Mouse (Mus musculus): ENCODE results near the gene Slc25a26. TPM values are rescaled to one million over a fixed set of nuclear protein-coding genes. Genes with fewer than 3 reads are reported as not detected.
"Not testable (repeated sequence)": the region's sequence is repeated elsewhere in the genome, so short reads cannot be mapped to it uniquely, and the experiment has no call there.

Gene Slc25a26
- polyA plus RNA-seq, 1 experiment: 4.6 TPM

DNA sequence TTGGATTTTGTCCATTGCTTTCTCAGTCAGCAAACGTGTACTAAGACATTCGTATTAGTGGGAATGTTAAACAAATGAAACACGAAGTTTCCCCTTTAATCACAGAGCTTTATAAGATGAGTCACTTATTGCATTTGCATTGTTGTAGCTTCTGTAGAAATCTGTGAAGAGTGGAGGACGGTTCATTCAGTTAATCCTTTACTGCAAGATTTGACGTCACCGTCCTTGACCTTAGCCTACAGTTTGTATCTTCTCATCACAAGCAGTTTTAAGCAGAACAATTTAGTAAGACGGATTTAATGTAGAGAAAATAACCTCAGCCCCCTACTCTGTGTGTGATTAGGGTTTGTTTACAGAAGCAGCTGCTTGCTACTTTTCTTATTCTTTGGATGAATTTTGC, 41.7 kb downstream of the Slc25a26 start:
- no peaks in the 10 kb centered on the region for H3K36me3 ChIP-seq (ENCODE audit: control insufficient read depth, insufficient read depth)

GRCm38 (mm10) chr6:94543902-94544840, 44.0 kb downstream of the Slc25a26 start:
- H3ac ChIP-seq (ENCODE audit: control insufficient read depth, insufficient read length, low read depth): no peak overlapping the region
- no peaks in the 10 kb centered on the region for H3K79me3 ChIP-seq (ENCODE audit: low read depth)
- no peak for TF ChIP-seq FOSL1 (IDR thresholded peaks at IDR 0.05; ENCODE audit: insufficient read depth, low read length, poor library complexity, severe bottlenecking)
- no peak for TF ChIP-seq MAX (IDR thresholded peaks at IDR 0.05)
- no peak for TF ChIP-seq MYOD1 (IDR thresholded peaks at IDR 0.05; ENCODE audit: control insufficient read depth, insufficient read length, low read depth)
- no peak for TF ChIP-seq MYOG (IDR thresholded peaks at IDR 0.05; ENCODE audit: control insufficient read depth, extremely low read depth, insufficient read length)
- TF ChIP-seq CEBPB (IDR thresholded peaks at IDR 0.05; ENCODE audit: low read depth): no peak
- no peak for TF ChIP-seq CTCF (IDR thresholded peaks at IDR 0.05; ENCODE audit: control insufficient read depth, insufficient read depth, insufficient read length)
- no peak for TF ChIP-seq USF1 (IDR thresholded peaks at IDR 0.05; ENCODE audit: low read depth)
- H3K4me3 ChIP-seq (ENCODE audit: insufficient read depth, poor library complexity, severe bottlenecking): no peak overlapping the region
- no peaks in the 10 kb centered on the region for H3K36me3 ChIP-seq (ENCODE audit: control insufficient read depth, insufficient read depth)
- H3K27me3 ChIP-seq (ENCODE audit: control insufficient read depth, insufficient read depth, insufficient read length): no peaks in the 10 kb centered on the region
- H3K79me2 ChIP-seq (ENCODE audit: control insufficient read depth, insufficient read depth): no peaks in the 10 kb centered on the region

More for the DNA sequence above, 41.7 kb downstream of the Slc25a26 start:
- Histone ChIP-seq H3K27me3 (ENCODE audit: control insufficient read depth, insufficient read depth, insufficient read length) (no peaks in the 10 kb centered on the region), H3K4me3 (ENCODE audit: insufficient read depth, poor library complexity, severe bottlenecking) (no peak overlapping the region), H3K79me2 (ENCODE audit: control insufficient read depth, insufficient read depth) (no peaks in the 10 kb centered on the region), H3K79me3 (ENCODE audit: low read depth) (no peaks in the 10 kb centered on the region), H3ac (ENCODE audit: control insufficient read depth, insufficient read length, low read depth) (no peak overlapping the region)
- TF ChIP-seq CTCF (IDR thresholded peaks at IDR 0.05; ENCODE audit: control insufficient read depth, insufficient read depth, insufficient read length): no peak
- no peak for TF ChIP-seq MYOD1 (IDR thresholded peaks at IDR 0.05; ENCODE audit: control insufficient read depth, insufficient read length, low read depth)

- TF ChIP-seq MYOG (IDR thresholded peaks at IDR 0.05; ENCODE audit: control insufficient read depth, extremely low read depth, insufficient read length): no peak
- TF ChIP-seq USF1 (IDR thresholded peaks at IDR 0.05; ENCODE audit: low read depth): no peak
- no peaks in the 10 kb centered on the region for H3K36me3 ChIP-seq (ENCODE audit: control insufficient read depth, insufficient read depth)
- no peak overlapping the region for H3K4me3 ChIP-seq (ENCODE audit: insufficient read depth, poor library complexity, severe bottlenecking)
- H3K27me3 ChIP-seq (ENCODE audit: control insufficient read depth, insufficient read depth, insufficient read length): no peaks in the 10 kb centered on the region
- no peaks in the 10 kb centered on the region for H3K79me2 ChIP-seq (ENCODE audit: control insufficient read depth, insufficient read depth)
- no peak overlapping the region for H3ac ChIP-seq (ENCODE audit: control insufficient read depth, insufficient read length, low read depth)
- no peaks in the 10 kb centered on the region for H3K79me3 ChIP-seq (ENCODE audit: low read depth)
These were observed 47.1 kb downstream of the Slc25a26 start for GRCm38 (mm10) chr6:94547239-94547638.

- Histone ChIP-seq H3ac (ENCODE audit: control insufficient read depth, insufficient read length, low read depth) (no peak overlapping the region), H3K4me3 (ENCODE audit: insufficient read depth, poor library complexity, severe bottlenecking) (no peak overlapping the region), H3K79me3 (ENCODE audit: low read depth) (no peaks in the 10 kb centered on the region), H3K36me3 (ENCODE audit: control insufficient read depth, insufficient read depth) (no peaks in the 10 kb centered on the region), H3K79me2 (ENCODE audit: control insufficient read depth, insufficient read depth) (no peaks in the 10 kb centered on the region), H3K27me3 (ENCODE audit: control insufficient read depth, insufficient read depth, insufficient read length) (no peaks in the 10 kb centered on the region)
- TF ChIP-seq CEBPB (IDR thresholded peaks at IDR 0.05; ENCODE audit: low read depth) (no peak), MAX (IDR thresholded peaks at IDR 0.05) (no peak), MYOD1 (IDR thresholded peaks at IDR 0.05; ENCODE audit: control insufficient read depth, insufficient read length, low read depth) (no peak), USF1 (IDR thresholded peaks at IDR 0.05; ENCODE audit: low read depth) (no peak), CTCF (IDR thresholded peaks at IDR 0.05; ENCODE audit: control insufficient read depth, insufficient read depth, insufficient read length) (no peak), MYOG (IDR thresholded peaks at IDR 0.05; ENCODE audit: control insufficient read depth, extremely low read depth, insufficient read length) (no peak), FOSL1 (IDR thresholded peaks at IDR 0.05; ENCODE audit: insufficient read depth, low read length, poor library complexity, severe bottlenecking) (no peak)
These were observed 50.2 kb downstream of the Slc25a26 start for GRCm38 (mm10) chr6:94550298-94550697.

DNA sequence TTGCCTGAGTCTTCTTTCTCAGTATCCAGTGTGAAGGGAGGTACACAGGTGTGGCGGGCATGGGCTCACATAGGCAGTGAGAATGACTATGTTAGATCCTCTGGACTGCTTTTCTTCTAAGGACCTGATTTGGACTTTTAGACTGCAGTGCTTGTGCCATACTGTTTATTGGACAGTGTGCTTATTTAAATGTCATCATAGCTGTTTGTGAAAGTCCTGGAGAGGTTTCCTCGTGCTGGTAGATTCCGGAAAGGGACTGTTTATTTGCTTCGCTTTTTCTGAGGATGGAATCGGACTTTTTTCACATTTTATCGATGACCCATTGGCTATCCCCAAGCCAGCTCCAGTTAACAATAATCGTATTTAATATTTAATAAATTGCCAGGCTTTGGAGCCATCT, 50.7 kb downstream of the Slc25a26 start:
- no peak for TF ChIP-seq MYOG (IDR thresholded peaks at IDR 0.05; ENCODE audit: control insufficient read depth, extremely low read depth, insufficient read length)
- no peak for TF ChIP-seq MYOD1 (IDR thresholded peaks at IDR 0.05; ENCODE audit: control insufficient read depth, insufficient read length, low read depth)
- TF ChIP-seq CEBPB (IDR thresholded peaks at IDR 0.05; ENCODE audit: low read depth): no peak
- Histone ChIP-seq H3K4me3 (ENCODE audit: insufficient read depth, poor library complexity, severe bottlenecking) (no peak overlapping the region), H3K79me2 (ENCODE audit: control insufficient read depth, insufficient read depth) (no peaks in the 10 kb centered on the region), H3K27me3 (ENCODE audit: control insufficient read depth, insufficient read depth, insufficient read length) (no peaks in the 10 kb centered on the region), H3K36me3 (ENCODE audit: control insufficient read depth, insufficient read depth) (no peaks in the 10 kb centered on the region), H3K79me3 (ENCODE audit: low read depth) (no peaks in the 10 kb centered on the region), H3ac (ENCODE audit: control insufficient read depth, insufficient read length, low read depth) (no peak overlapping the region)

DNA sequence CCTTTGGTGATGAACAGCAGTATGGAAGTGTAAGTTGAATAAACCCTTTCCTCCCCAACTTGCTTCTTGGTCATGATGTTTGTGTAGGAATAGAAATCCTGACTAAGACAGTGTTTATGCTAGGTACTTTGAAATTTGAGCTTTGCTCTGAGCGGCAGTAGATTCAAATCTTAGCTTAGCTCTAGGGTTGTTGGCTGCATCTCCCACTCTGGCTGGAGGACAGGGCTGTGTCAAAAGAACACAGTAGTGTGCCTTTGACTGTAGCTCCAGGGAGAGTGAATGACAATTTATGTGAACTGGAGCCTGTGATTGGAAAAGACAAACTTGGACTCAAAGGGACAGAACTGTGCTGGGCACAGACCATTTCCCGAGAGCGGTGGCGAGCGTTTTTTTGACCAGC, 53.0 kb downstream of the Slc25a26 start:
- no peak for TF ChIP-seq MYOG (IDR thresholded peaks at IDR 0.05; ENCODE audit: control insufficient read depth, extremely low read depth, insufficient read length)
- TF ChIP-seq MYOD1 (IDR thresholded peaks at IDR 0.05; ENCODE audit: control insufficient read depth, insufficient read length, low read depth): no peak
- Histone ChIP-seq H3K36me3 (ENCODE audit: control insufficient read depth, insufficient read depth) (no peaks in the 10 kb centered on the region), H3K79me2 (ENCODE audit: control insufficient read depth, insufficient read depth) (no peaks in the 10 kb centered on the region), H3K4me3 (ENCODE audit: insufficient read depth, poor library complexity, severe bottlenecking) (no peak overlapping the region), H3K79me3 (ENCODE audit: low read depth) (no peaks in the 10 kb centered on the region), H3ac (ENCODE audit: control insufficient read depth, insufficient read length, low read depth) (no peak overlapping the region), H3K27me3 (ENCODE audit: control insufficient read depth, insufficient read depth, insufficient read length) (no peaks in the 10 kb centered on the region)

DNA sequence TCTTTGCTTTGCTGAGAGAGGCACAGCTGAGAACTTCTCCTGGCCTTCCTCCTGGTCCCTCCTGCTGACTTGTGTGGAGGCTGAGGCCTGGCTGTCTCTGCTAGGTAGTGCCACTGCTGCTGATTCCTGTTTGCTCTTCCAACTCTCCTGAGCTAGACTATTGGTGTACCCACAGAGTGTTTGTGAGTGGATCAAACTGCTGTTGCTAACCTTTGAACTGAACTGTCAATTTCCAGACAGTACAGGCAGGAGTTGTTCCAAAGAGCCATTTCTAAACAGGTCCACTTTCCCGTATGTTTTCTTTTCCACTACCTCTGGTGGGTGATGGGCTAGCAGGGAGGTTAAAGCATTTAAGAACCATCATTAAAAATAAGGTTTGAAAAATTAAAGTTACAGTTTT, 58.5 kb downstream of the Slc25a26 start:
- not testable (repeated sequence) for H3K79me3 ChIP-seq (ENCODE audit: low read depth); H3K36me3 ChIP-seq (ENCODE audit: control insufficient read depth, insufficient read depth); H3ac ChIP-seq (ENCODE audit: control insufficient read depth, insufficient read length, low read depth); H3K27me3 ChIP-seq (ENCODE audit: control insufficient read depth, insufficient read depth, insufficient read length); H3K4me3 ChIP-seq (ENCODE audit: insufficient read depth, poor library complexity, severe bottlenecking); H3K79me2 ChIP-seq (ENCODE audit: control insufficient read depth, insufficient read depth)
